Mouse (Mus musculus) 3134 (cell line): ENCODE data around the gene Tdrd1.

Source experiments
- DNase-seq: peaks from one replicate; pipeline ENCODE4 v3.0.0-alpha.2; 2011; ENCODE audit warnings: low spot score; ENCODE audit not compliant: insufficient read length; ENCODE audit errors: extremely low read depth

Tdrd1 gene

GRCm38 (mm10) chr19:56822448-56822836 is 3.6 kb upstream of the Tdrd1 start:
- DNase-seq: no peak

DNA sequence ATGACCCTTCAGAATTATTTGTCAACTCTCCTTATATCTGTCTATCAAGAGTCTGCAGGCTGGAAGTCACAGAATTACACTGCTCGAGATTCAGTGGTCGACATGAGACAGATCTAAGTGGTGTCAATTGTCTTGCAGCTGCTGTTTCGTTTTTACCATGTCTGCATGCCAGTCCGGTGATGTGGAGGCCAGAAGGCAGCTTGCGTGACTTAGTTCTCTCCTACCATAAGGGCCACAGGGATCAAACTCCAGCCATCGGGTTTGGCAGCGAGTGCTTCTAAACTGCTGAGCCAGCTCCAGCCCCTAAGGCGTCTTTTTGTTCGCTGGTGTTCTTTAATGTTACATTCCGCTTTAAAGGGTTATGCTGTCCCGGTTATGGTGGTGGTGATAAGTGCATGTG is 2.3 kb downstream of the Tdrd1 start:
- DNase-seq: no peak

GRCm38 (mm10) chr19:56829267-56829666 is 3.3 kb downstream of the Tdrd1 start:
- DNase-seq: no peak

DNA sequence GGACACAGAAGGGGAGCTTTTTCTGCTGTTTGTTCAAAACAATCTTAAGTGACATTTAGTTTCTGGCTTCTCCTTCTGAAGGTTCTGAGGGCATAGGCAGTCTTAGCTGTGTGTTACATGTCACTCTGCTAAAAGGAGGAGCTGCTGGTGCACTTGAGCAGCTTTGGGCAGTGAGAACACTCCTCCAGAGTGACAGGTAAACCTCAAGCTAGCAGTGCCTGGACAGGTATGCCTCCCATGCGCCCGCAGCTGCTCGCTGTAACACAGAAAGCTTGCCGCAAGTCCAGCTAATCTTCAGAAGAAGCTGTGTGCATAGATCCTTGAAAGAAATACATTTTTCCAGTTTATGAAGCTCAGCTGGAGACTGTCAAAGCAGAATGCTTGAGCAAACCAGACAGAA is 4.2 kb downstream of the Tdrd1 start:
- no peak for DNase-seq

DNA sequence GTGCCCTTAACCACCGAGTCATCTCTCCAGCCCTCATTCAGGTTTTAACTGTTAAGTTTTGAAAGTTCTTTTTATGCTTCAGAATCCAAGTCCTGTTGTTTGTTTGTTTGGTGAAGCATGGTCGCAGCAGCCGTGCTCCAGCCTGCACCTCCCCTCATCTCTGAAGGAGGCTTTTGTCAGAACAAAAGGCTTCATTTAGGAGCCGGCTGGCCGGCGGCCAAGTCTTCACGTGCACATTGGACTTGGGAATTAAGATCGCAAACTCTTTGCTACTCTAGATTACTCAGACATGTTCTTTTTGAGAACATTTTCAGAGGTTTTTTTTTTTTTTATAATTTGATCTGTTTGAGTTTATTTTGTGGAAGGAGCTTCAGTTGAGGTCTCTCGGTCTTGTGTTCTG is 9.3 kb downstream of the Tdrd1 start:
- no peak for DNase-seq

DNA sequence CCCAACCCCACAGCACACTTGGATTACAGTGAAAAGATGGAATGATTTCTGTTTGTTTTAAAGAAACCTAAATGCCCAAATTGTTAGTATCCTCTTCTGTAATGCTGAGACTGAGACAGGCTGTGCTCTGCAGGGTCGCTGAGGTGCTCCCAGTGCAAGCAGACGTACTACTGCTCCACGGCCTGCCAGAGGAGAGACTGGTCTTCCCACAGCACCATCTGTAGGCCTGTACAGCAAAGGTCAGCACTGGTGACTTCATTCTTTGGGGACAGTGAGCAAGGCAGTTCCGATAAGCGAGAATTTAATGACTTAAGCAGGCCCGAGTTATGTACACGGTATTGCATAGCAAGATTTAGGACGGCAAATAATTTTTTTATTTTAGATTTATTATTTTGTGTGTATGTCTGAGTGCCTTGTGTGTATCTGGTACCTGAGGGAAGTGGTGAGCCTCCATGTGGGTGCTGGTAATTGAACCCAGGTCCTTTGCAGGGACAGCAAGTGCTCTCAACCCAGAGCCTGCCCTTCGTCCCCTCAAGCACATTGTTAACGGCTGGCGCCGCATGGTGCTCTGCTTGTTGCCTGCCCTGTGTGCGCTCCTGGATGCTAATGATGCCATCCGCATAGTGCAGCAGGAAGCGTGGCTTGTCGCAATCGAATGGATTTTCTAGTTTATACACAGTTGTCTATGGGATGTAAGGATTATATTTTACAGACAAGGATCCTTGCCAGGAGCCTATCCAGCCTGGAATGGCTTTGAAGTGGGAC is 13.1 kb downstream of the Tdrd1 start:
- no peak for DNase-seq

DNA sequence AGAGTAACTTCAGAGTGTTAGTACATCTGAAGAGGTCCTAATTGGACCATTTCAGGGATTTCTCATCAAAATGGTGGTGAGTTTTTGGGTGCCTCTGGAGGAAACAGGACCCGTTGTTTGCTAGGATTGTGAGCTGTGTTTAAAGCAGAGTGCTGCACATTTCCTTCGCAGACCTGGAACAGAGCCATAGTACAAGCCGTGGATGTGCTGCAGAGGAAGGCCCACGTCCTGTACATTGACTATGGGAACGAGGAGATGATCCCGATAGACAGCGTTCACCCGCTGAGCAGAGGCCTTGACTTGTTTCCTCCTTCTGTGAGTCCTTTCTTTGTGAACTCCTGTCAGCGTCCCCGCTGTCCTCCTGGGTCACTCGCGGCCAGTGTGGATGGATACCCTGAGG is 17.0 kb downstream of the Tdrd1 start:
- no peak for DNase-seq

DNA sequence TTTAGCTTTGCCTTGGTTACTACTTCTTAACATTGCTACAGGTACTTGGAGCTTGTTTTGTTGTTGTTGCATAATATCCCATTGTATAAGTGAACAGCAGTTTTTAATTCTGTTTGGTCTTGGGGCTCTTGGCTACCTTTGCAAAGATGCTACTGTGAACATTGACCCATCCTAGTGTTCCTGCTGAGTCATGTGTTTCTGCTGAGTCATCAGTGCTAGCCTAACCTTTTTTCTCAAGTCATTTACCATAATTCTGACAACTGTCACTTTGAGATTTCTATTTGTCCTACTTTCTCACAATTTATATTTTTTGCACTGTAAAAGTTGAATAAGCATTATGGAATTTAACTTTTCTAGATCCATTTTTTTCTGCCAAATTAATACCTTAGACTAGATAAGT is 26.6 kb downstream of the Tdrd1 start:
- DNase-seq: no peak

- DNase-seq: peak; percentile 27
Observed at GRCm38 (mm10) chr19:56856455-56856854, 30.4 kb downstream of the Tdrd1 start.

GRCm38 (mm10) chr19:56867701-56868100 is 41.7 kb downstream of the Tdrd1 start:
- DNase-seq: no peak

- no peak for DNase-seq
Observed at GRCm38 (mm10) chr19:56873816-56874600, 48.0 kb downstream of the Tdrd1 start, which contains the start of gene Vwa2. TSS of gene Vwa2 (plus strand) at chr19:56874249.

GRCm38 (mm10) chr19:56874601-56875315 is 48.7 kb downstream of the Tdrd1 start:
- no peak for DNase-seq

GRCm38 (mm10) chr19:56877364-56877763 is 51.4 kb downstream of the Tdrd1 start:
- DNase-seq: no peak

- DNase-seq: no peak
Observed at GRCm38 (mm10) chr19:56887879-56888278, 61.9 kb downstream of the Tdrd1 start.

- no peak for DNase-seq
Observed at GRCm38 (mm10) chr19:56888654-56889053, 62.6 kb downstream of the Tdrd1 start.

DNA sequence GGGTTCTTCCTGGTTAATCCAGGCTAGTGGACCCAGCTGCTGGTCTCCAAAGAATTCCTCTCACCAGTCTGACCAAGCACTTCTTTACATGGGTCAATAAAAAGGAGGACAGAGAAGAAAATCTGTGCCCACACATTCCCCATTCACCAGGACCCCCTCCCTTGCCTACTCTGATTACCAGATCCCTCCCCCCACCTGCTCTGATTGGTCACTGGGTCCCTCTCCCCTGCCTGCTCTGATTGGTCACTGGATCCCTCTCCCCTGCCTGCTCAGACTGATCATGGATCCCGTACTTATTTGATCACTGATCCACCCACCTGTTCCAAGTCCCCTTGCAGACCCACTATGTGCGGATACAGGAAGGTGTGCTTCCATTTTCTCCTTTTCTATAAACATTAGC is 65.4 kb downstream of the Tdrd1 start:
- DNase-seq: no peak

DNA sequence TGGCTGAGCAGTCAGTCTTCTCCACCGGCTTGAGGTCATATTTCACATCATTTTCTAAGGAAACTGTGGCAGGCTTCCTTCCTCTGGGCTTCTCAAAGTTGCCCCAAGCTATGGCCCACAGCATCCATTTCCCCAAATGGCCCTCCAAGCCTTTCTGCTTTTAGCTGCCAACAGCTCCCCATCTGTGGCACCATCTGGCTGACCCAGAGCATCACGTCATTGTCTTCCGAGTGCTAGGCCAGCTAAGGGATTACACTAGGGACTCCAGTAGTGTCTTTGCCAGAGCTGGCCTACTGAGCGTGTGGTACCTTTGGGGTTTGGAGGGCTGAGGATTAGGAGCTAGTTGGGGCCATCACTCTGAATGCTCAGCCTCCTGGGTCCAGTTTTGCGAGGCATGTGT is 66.6 kb downstream of the Tdrd1 start:
- DNase-seq: no peak

- DNase-seq: no peak
Observed at GRCm38 (mm10) chr19:56893326-56893725, 67.3 kb downstream of the Tdrd1 start.

GRCm38 (mm10) chr19:56897654-56898053 is 71.6 kb downstream of the Tdrd1 start:
- no peak for DNase-seq

DNA sequence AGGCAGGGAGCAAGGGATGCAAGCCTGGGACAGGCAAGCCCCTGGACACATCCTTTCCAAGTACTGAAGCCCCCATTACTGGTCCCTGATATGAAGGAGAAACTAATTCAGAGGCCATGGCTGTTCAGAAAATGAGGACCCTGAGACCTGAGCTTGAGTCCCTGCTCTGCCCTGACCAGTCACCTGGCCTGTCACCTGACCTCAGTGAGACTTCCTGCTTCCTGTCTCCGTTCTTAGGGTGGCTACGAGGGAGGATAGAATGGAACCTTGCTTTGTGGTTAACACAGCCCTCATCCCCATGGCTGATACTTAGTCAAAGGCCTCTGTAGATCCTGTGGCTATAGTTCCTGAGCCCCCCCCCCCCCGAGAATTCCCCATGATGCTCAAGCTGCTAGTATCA is 78.1 kb downstream of the Tdrd1 start:
- DNase-seq: no peak

DNA sequence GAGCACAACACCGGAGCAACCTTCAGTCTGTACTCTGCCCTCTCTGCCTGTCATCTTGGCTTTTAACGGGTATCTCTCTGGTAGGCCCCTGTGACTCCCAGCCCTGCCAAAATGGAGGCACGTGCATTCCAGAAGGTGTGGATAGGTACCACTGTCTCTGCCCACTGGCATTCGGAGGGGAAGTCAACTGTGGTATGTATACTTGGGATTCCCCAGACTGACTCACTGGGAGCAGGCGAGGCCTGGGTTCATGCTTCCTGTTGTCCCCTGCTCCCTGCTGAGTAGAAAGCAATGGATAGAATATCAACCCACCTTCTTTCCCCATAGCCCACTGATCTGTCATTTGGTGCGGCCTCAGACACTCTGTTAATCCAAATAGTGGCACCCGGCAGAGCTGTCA is 79.4 kb downstream of the Tdrd1 start:
- DNase-seq: no peak
